Mouse (Mus musculus) midbrain, postnatal 0 days (tissue): ENCODE results near the gene Rere. TPM values are rescaled to one million over a fixed set of nuclear protein-coding genes. Genes with fewer than 3 reads are reported as not detected.
"Not testable (repeated sequence)": the region's sequence is repeated elsewhere in the genome, so short reads cannot be mapped to it uniquely, and the experiment has no call there.

ENCODE experiments used
- ATAC-seq: fragments of 200-750 bp; cut with Nextera tagmentation; 2 replicates; pipeline ENCODE4 v1.8.0; 2017; ENCODE audit warnings: moderate number of reproducible peaks, mild to moderate bottlenecking, moderate TSS enrichment, moderate library complexity; ENCODE audit not compliant: low FRiP score
- DNase-seq: peaks from one replicate; pipeline ENCODE4 v3.0.0-alpha.2; 2015; ENCODE audit warnings: low spot score
- H3K27ac ChIP-seq: fragments of 300-500 bp; sonication (generic); 2 replicates; pipeline ENCODE4 v1.5.1; 2014; ENCODE audit warnings: low read depth, mild to moderate bottlenecking, low read length, mixed read lengths
- H3K27me3 ChIP-seq: fragments of 300-500 bp; sonication (generic); 2 replicates; pipeline ENCODE4 v1.6.1; 2014; ENCODE audit warnings: low read length, control low read depth, mixed read lengths; ENCODE audit not compliant: insufficient read depth
- H3K36me3 ChIP-seq: fragments of 300-500 bp; sonication (generic); 2 replicates; pipeline ENCODE4 v1.6.1; 2014; ENCODE audit warnings: low read length, control low read depth, mixed read lengths; ENCODE audit not compliant: insufficient read depth
- H3K4me1 ChIP-seq: fragments of 300-500 bp; sonication (generic); 2 replicates; pipeline ENCODE4 v1.6.1; 2014; ENCODE audit warnings: mild to moderate bottlenecking, control low read depth, antibody characterized with exemption, low read length, mixed read lengths; ENCODE audit not compliant: insufficient read depth
- H3K4me2 ChIP-seq: fragments of 300-500 bp; sonication (generic); 2 replicates; pipeline ENCODE4 v1.6.1; 2014; ENCODE audit warnings: low read depth, mild to moderate bottlenecking, low read length, mixed read lengths; ENCODE audit not compliant: poor library complexity, severe bottlenecking
- H3K4me3 ChIP-seq: fragments of 300-500 bp; sonication (generic); 2 replicates; pipeline ENCODE4 v1.5.1; 2014; ENCODE audit warnings: low read depth, mild to moderate bottlenecking, low read length, moderate library complexity
- H3K9ac ChIP-seq: fragments of 300-500 bp; sonication (generic); replicated peaks from 2 replicates; pipeline ENCODE4 v1.6.1; 2014; ENCODE audit warnings: mild to moderate bottlenecking, low read length, moderate library complexity, mixed read lengths; ENCODE audit not compliant: poor library complexity, severe bottlenecking
- H3K9me3 ChIP-seq: fragments of 300-500 bp; sonication (generic); 2 replicates; pipeline ENCODE4 v1.6.1; 2016; ENCODE audit warnings: low read length, control low read depth
- CTCF ChIP-seq: IDR thresholded peaks from 2 replicates; pipeline ENCODE4 v1.5.1; 2016; ENCODE audit warnings: antibody characterized with exemption, mild to moderate bottlenecking
- WGBS: fragments of 180-500 bp; shearing (Covaris S2); extraction: QIAGEN DNeasy Blood & Tissue Kit; methylation state at CpG from one replicate; pipeline ENCODE4 v1.1.7; 2014; 5-methylcytosine and 5-hydroxymethylcytosine counted together
- polyA plus RNA-seq: library from polyadenylated mRNA; unstranded; fragments of >200 nt; fragmentation: Nextera tagmentation; extraction: Ambion mirVana; gene quantifications from 2 replicates; pipeline ENCODE4 v1.2.1, GENCODE M21; 2015
- total RNA-seq: library from RNA; depleted of rRNA; stranded (reverse); fragments of >200 nt; gene quantifications from 2 replicates; pipeline ENCODE4 v1.2.3, GENCODE M21; 2014

Rere gene
- total and polyA plus RNA-seq, 2 experiments from 2014 or later: 22.7 to 36.8 TPM

DNA sequence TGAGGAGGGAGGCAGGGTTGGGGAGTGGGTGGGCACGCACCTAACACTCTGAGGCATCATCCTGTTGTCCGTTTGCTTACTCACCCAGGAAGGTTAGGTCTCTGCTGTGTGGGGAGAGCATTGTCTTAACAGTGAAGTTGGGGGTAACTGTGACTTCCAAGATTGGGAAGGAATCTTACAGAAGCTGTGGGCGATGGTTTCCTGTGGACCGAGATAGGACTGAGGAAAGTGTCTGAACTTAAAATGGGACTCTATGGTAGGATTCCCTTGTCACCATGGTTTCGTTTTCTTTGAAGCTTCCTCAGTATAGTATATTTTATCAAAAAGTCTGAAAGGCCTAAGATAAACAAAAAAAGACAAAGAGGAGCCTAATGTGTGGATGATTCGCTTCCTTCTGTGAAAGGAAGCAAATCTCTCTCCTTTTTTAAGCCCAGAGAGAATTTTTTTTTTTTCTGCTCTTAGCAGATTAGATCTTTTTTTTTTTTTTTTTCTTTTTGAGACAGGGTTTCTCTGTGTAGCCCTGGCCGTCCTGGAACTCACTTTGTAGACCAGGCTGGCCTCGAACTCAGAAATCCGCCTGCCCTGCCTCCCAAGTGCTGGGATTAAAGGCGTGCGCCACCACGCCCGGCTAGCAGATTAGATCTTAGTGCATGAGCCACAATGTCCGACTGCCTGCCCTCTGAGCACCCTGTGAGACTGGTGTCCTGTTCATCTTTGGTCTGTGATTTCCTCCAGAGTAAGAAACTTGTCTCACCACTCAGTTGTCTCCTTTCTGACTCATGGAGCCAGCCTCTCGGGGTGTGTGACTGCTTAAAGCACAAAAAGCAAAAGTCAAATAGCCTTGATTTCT is 271.5 kb downstream of the Rere start:
- Histone ChIP-seq H3K27ac (no peak overlapping the region), H3K27me3 (no peaks in the 10 kb centered on the region), H3K4me2 (no peak overlapping the region), H3K4me3 (no peak overlapping the region), H3K36me3 (no peaks in the 10 kb centered on the region), H3K4me1 (peaks cover 11% of the 10 kb centered on the region), H3K9me3 (no peaks in the 10 kb centered on the region), H3K9ac (no peak overlapping the region)
- 87% methylated on average over 15 of the region's 15 CpGs for WGBS
- no peak for DNase-seq
- TF ChIP-seq CTCF: no peak
- no peak for ATAC-seq

DNA sequence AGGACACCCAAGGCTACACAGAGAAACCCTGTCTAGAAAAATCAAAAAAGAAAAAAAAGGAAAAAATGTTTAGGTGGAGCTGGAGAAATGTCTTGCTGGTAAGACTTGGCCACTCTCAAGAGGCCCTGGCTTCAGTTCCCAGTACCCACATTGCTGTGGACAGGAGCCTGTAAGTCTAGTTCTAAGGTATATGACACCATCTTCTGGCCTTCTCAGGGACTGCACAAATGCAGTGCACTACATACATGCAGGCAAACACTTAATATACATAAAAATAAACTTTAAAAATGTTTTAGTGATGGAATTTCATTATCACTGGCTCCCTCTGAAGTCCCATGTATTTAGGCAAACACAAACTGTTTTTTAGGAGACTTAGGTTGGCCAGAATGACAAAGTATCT is 274.3 kb downstream of the Rere start:
- no peak overlapping the region for H3K4me3 ChIP-seq
- TF ChIP-seq CTCF: peak; percentile 33; the same call in 1 of the 2 replicates
- H3K4me1 ChIP-seq: peaks cover 11% of the 10 kb centered on the region
- no peaks in the 10 kb centered on the region for H3K36me3 ChIP-seq
- H3K9ac ChIP-seq: no peak overlapping the region
- H3K9me3 ChIP-seq: no peaks in the 10 kb centered on the region
- H3K27me3 ChIP-seq: no peaks in the 10 kb centered on the region
- H3K4me2 ChIP-seq: no peak overlapping the region
- no peak for ATAC-seq
- DNase-seq: no peak
- H3K27ac ChIP-seq: peak overlapping the region; percentile 86

DNA sequence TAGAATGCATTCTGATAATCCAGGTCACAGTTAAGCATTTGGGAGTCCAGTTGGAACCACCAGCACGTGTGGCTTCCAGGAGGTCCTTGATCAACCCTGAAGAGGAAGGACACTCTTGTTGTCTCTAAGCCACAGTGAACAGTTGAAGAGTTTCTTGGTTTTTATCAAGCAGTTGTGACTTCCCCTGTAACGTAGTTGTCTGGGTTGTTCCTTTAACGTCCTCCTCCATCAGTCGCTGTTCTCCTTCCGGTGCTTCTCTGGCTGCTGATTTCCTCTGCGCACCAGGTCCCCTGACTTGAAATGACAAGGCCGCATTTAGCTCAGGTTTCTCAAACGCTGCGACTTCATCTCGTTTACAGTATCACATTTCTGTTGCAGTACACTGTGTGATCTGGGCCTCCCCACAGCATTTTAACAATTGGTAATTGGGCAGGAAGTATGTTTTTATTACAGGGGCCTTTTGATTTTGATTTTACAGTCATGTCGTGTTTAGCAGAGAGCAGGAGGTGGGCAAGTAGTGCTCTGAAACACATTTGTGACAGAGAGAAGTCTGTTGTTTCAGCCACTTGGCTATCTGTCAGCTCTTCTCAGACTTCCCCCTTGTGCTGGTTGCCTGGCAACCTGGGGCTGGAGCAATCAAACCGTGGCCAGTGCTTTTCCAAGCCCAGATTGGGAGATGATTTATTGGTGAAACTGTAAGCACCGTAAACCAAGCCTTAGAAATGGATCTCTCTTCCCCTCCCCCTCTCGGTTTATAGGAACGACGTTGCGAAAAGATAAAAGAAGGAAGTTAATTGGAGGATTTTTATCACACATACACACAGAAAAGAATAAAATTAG is 275.2 kb downstream of the Rere start:
- peak; percentile 96 for DNase-seq
- no peaks in the 10 kb centered on the region for H3K9me3 ChIP-seq
- no peak overlapping the region for H3K4me3 ChIP-seq
- ATAC-seq: peak; percentile 85
- 8% methylated on average over 17 of the region's 17 CpGs for WGBS
- peak overlapping the region; percentile 86 for H3K27ac ChIP-seq
- no peaks in the 10 kb centered on the region for H3K27me3 ChIP-seq
- no peaks in the 10 kb centered on the region for H3K36me3 ChIP-seq
- TF ChIP-seq CTCF: no peak
- H3K4me2 ChIP-seq: peak overlapping the region; percentile 12; the same call in 1 of the 2 replicates
- H3K4me1 ChIP-seq: peaks cover 11% of the 10 kb centered on the region
- no peak overlapping the region; the same call in 1 of the 2 replicates for H3K9ac ChIP-seq

DNA sequence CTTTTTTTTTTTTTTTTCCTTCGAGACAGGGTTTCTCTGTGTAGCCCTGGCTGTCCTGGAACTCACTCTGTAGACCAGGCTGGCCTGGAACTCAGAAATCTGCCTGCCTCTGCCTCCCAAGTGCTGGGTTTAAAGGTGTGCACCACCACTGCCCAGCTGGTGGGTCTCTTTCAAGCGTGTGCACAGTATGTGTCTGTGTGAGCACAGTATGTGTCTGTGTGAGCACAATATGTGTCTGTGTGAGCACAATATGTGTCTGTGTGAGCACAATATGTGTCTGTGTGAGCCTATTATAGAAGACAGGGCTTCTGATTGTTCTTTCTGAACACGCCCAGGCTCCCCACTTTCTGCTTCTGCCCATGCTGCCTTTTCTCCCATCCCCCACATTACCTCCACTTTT is 275.8 kb downstream of the Rere start:
- not testable (repeated sequence) for H3K27me3 ChIP-seq, H3K36me3 ChIP-seq, H3K4me2 ChIP-seq, DNase-seq, H3K9ac ChIP-seq, ATAC-seq, H3K4me3 ChIP-seq, H3K9me3 ChIP-seq
- H3K27ac ChIP-seq: peak overlapping the region; percentile 86
- WGBS: 65% methylated on average over 3 of the region's 3 CpGs
- H3K4me1 ChIP-seq: peaks cover 11% of the 10 kb centered on the region

DNA sequence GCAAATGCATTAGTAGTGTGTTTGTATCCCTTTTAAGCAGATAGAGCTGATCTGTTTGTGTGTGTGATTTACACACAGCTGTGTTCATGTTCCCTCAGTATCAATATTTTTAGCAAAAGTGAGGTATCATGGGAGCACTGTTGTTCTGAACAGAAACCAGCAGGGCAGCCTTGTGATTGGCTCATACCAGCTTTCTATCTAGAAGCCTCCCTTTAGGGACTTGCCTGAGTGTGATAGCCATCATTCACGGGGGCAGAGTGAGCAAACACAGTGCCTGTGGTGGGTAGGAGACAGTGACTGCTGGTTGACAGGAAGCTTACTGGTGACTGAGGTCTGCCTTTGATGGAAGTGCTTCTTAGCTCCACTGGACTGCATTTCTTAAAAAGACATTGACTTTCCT is 276.5 kb downstream of the Rere start:
- Histone ChIP-seq H3K4me2 (no peak overlapping the region), H3K27ac (peak overlapping the region; percentile 86), H3K9ac (no peak overlapping the region), H3K36me3 (no peaks in the 10 kb centered on the region; the same call in 1 of the 2 replicates), H3K27me3 (no peaks in the 10 kb centered on the region), H3K9me3 (no peaks in the 10 kb centered on the region), H3K4me1 (peaks cover 11% of the 10 kb centered on the region), H3K4me3 (no peak overlapping the region)
- 45% methylated on average over 1 of the region's 1 CpGs for WGBS
- DNase-seq: no peak
- no peak for TF ChIP-seq CTCF
- no peak for ATAC-seq

DNA sequence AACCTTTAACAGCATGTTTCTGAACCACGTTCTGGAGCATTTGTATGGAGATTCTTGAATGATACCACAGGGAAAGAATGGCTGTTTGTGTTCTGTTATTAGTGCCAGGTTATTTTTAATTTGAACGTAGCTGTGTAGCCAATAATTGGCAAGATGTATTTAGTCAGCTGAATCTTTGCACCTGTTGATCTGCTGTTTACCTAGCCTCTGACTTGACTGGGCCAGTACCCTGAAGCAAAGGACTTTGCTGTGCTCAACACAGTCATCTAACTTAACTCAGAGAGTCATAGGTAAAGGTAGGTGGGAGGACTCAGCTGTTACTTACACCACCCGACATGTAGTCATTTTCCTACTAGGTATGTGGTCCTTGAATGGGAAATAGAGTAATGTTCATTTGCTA is 278.1 kb downstream of the Rere start:
- H3K27me3 ChIP-seq: no peaks in the 10 kb centered on the region
- no peak overlapping the region for H3K27ac ChIP-seq
- 88% methylated on average over 3 of the region's 3 CpGs for WGBS
- no peak for TF ChIP-seq CTCF
- no peak for DNase-seq
- H3K9me3 ChIP-seq: no peaks in the 10 kb centered on the region
- H3K36me3 ChIP-seq: no peaks in the 10 kb centered on the region; the same call in 1 of the 2 replicates
- no peak overlapping the region for H3K9ac ChIP-seq
- H3K4me1 ChIP-seq: peaks cover 11% of the 10 kb centered on the region
- no peak overlapping the region for H3K4me3 ChIP-seq
- no peak for ATAC-seq
- H3K4me2 ChIP-seq: no peak overlapping the region
